Mouse (Mus musculus) thymus, adult 2 months (tissue): ENCODE measurements around the gene Vma21. TPM values are rescaled to one million over a fixed set of nuclear protein-coding genes. Genes with fewer than 3 reads are reported as not detected.
A peak's percentile ranks its signal among the peaks of the same experiment; 100 is the strongest.

Experiments
- DNase-seq: peaks from one replicate; pipeline ENCODE4 v3.0.0; 2021
- H3K27ac ChIP-seq: fragments of 200-500 bp; 2 replicates; pipeline ENCODE4 v1.5.1; 2012; ENCODE audit warnings: low read length, control low read depth; ENCODE audit not compliant: control insufficient read depth, insufficient read depth
- H3K27me3 ChIP-seq: fragments of 200-500 bp; 2 replicates; pipeline ENCODE4 v1.6.1; 2012; ENCODE audit warnings: mild to moderate bottlenecking, low read length, moderate library complexity, mixed read lengths; ENCODE audit not compliant: control insufficient read depth, insufficient read depth
- H3K36me3 ChIP-seq: fragments of 200-500 bp; 2 replicates; pipeline ENCODE4 v1.6.1; 2012; ENCODE audit warnings: mild to moderate bottlenecking, low read length, moderate library complexity; ENCODE audit not compliant: control insufficient read depth, insufficient read depth
- H3K4me1 ChIP-seq: fragments of 200-500 bp; replicated peaks from 2 replicates; pipeline ENCODE4 v1.6.1; 2012; ENCODE audit warnings: low read length; ENCODE audit not compliant: control insufficient read depth, insufficient read depth
- H3K4me3 ChIP-seq: fragments of 200-500 bp; 2 replicates; pipeline ENCODE4 v1.5.1; 2012; ENCODE audit warnings: mild to moderate bottlenecking, low read length, control low read depth, moderate library complexity; ENCODE audit not compliant: control insufficient read depth, insufficient read depth
- CTCF ChIP-seq: fragments of 200-500 bp; IDR thresholded peaks from 2 replicates; pipeline ENCODE4 v1.5.1; 2012; ENCODE audit warnings: mild to moderate bottlenecking, control low read depth, low read length, moderate library complexity, borderline replicate concordance; ENCODE audit not compliant: control insufficient read depth, poor library complexity, insufficient read depth; ENCODE audit errors: extremely low read depth
- POLR2A ChIP-seq: fragments of 200-500 bp; IDR thresholded peaks from 2 replicates; pipeline ENCODE4 v1.6.1; 2012; ENCODE audit warnings: mild to moderate bottlenecking, low read length, control low read depth, moderate library complexity; ENCODE audit not compliant: control insufficient read depth, poor library complexity, insufficient read depth; ENCODE audit errors: extremely low read depth
- WGBS: fragments of 180-500 bp; shearing (Covaris S2); methylation state at CpG from one replicate; pipeline ENCODE4 v1.1.7; 2018; 5-methylcytosine and 5-hydroxymethylcytosine counted together
- polyA plus RNA-seq: library from polyadenylated mRNA; depleted of rRNA; stranded (reverse); fragments of >200 nt; gene quantifications from 2 replicates; pipeline ENCODE4 v1.2.3, GENCODE M21; 2012; rRNA removed

The Vma21 gene
- polyA plus RNA-seq, 1 experiment = 2.7 TPM

- WGBS = 2% methylated on average over 37 of the region's 52 CpGs
- Histone ChIP-seq H3K27me3 (no peaks in the 10 kb centered on the region), H3K27ac (peak overlapping the region; percentile 13; the same call in 1 of the 2 replicates), H3K4me3 (peak overlapping the region; percentile 99), H3K36me3 (no peaks in the 10 kb centered on the region), H3K4me1 (no peaks in the 10 kb centered on the region)
- no peak for TF ChIP-seq POLR2A
- TF ChIP-seq CTCF = no peak
- peak; percentile 81 for DNase-seq
Observed at GRCm38 (mm10) chrX:71816401-71816857, 705 bp downstream of the Vma21 start.

GRCm38 (mm10) chrX:71816931-71817361 lies 1.2 kb downstream of the Vma21 start:
- H3K4me1 ChIP-seq = no peaks in the 10 kb centered on the region
- WGBS = under 1% methylated on average over 14 of the region's 14 CpGs
- TF ChIP-seq POLR2A = no peak
- no peak for TF ChIP-seq CTCF
- DNase-seq = no peak
- no peaks in the 10 kb centered on the region for H3K36me3 ChIP-seq
- H3K27me3 ChIP-seq = no peaks in the 10 kb centered on the region
- H3K27ac ChIP-seq = peak overlapping the region; percentile 44; the same call in 1 of the 2 replicates
- H3K4me3 ChIP-seq = peak overlapping the region; percentile 99

- WGBS = 91% methylated on average over 4 of the region's 4 CpGs
- H3K27me3 ChIP-seq = no peaks in the 10 kb centered on the region
- no peak for DNase-seq
- TF ChIP-seq CTCF (no peak), POLR2A (no peak)
- H3K4me1 ChIP-seq = no peaks in the 10 kb centered on the region
- H3K27ac ChIP-seq = no peak overlapping the region
- H3K36me3 ChIP-seq = no peaks in the 10 kb centered on the region
- no peak overlapping the region for H3K4me3 ChIP-seq
Observed at GRCm38 (mm10) chrX:71838911-71839310, 23.2 kb downstream of the Vma21 start.

- Histone ChIP-seq H3K4me1 (no peaks in the 10 kb centered on the region), H3K4me3 (no peak overlapping the region), H3K36me3 (no peaks in the 10 kb centered on the region), H3K27me3 (no peaks in the 10 kb centered on the region), H3K27ac (no peak overlapping the region)
- TF ChIP-seq POLR2A (no peak), CTCF (no peak)
- no peak for DNase-seq
- WGBS = 87% methylated on average over 4 of the region's 4 CpGs
Observed at GRCm38 (mm10) chrX:71846696-71847095, 31.0 kb downstream of the Vma21 start.

- DNase-seq = no peak
- TF ChIP-seq POLR2A (no peak), CTCF (no peak)
- H3K4me1 ChIP-seq = no peaks in the 10 kb centered on the region
- H3K27me3 ChIP-seq = no peaks in the 10 kb centered on the region
- H3K27ac ChIP-seq = no peak overlapping the region
- no peaks in the 10 kb centered on the region for H3K36me3 ChIP-seq
- no peak overlapping the region for H3K4me3 ChIP-seq
Observed at GRCm38 (mm10) chrX:71853798-71854197, 38.1 kb downstream of the Vma21 start.

Other genes with a start within 250 kb of the Vma21 start
- 2.1 and 2.6 TPM in 2 replicates for gene Gpr50, start 152.3 kb upstream of the Vma21 start, polyA plus RNA-seq
- 0.35 and 0.68 TPM in 2 replicates for gene Gm1141, start 105.1 kb downstream of the Vma21 start, polyA plus RNA-seq
- 1.9 and 3.5 TPM in 2 replicates for gene Prrg3, start 146.7 kb downstream of the Vma21 start, polyA plus RNA-seq
- not detected in 2 replicates for gene Fate1, start 157.1 kb downstream of the Vma21 start, polyA plus RNA-seq
- gene Cnga2, start 175.9 kb downstream of the Vma21 start, polyA plus RNA-seq = 0.84 and 0.96 TPM in 2 replicates